Mouse (Mus musculus) thymus, adult 2 months (tissue): ENCODE measurements around the gene Ccl25.

Experiments
- CTCF ChIP-seq: fragments of 200-500 bp; IDR thresholded peaks from 2 replicates; pipeline ENCODE4 v1.5.1; 2012; ENCODE audit warnings: mild to moderate bottlenecking, control low read depth, low read length, moderate library complexity, borderline replicate concordance; ENCODE audit not compliant: control insufficient read depth, poor library complexity, insufficient read depth; ENCODE audit errors: extremely low read depth
- POLR2A ChIP-seq: fragments of 200-500 bp; IDR thresholded peaks from 2 replicates; pipeline ENCODE4 v1.6.1; 2012; ENCODE audit warnings: mild to moderate bottlenecking, low read length, control low read depth, moderate library complexity; ENCODE audit not compliant: control insufficient read depth, poor library complexity, insufficient read depth; ENCODE audit errors: extremely low read depth

GRCm38 (mm10) chr8:4319573-4319872 is 5.5 kb upstream of the Ccl25 start:
- TF ChIP-seq POLR2A: no peak
- TF ChIP-seq CTCF: no peak
